Mouse (Mus musculus) cortical plate, adult 2 months (tissue): ENCODE results near the gene Soga1.

Experiments
- CTCF ChIP-seq: fragments of 200-500 bp; IDR thresholded peaks from 2 replicates; pipeline ENCODE4 v1.5.1; 2011; ENCODE audit warnings: mild to moderate bottlenecking, control low read depth, low read length; ENCODE audit not compliant: insufficient read depth; ENCODE audit errors: extremely low read depth
- POLR2A ChIP-seq: fragments of 200-500 bp; IDR thresholded peaks from 2 replicates; pipeline ENCODE4 v1.6.1; 2011; ENCODE audit warnings: mild to moderate bottlenecking, low read length, control low read depth; ENCODE audit not compliant: insufficient read depth; ENCODE audit errors: extremely low read depth

DNA sequence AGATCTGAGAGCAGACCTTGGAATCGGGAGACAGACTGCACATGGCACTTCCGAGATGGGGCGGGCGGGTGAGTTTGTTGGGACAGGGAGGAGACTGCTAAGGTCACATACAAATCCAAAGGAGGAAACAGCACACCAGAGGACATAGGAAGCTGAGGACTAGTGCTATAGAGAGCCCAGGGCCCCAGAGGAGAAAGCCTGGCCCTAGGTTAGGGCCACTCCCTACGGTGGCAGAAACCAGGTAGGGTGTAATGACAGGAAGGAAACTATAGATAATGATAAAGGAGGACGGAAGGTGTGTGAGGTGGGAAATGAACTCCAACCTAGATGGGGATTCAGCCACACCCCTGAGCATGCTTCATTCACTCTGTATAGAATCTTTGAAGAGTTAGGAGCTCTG is 66.7 kb downstream of the Soga1 start:
- no peak for TF ChIP-seq POLR2A
- TF ChIP-seq CTCF, result no peak
